Mouse (Mus musculus) telencephalon, adult 2 months (tissue): ENCODE measurements at regions not wholly inside any gene's neighbourhood (a gene's known extent, or its start where the extent isn't known, plus 50 kb on each side); places are given as distances from the start of the nearest gene placed in this dataset.

Experiments
- DNase-seq: peaks from one replicate; pipeline ENCODE4 v3.0.0-alpha.2; 2011; ENCODE audit warnings: low read depth, low spot score

DNA sequence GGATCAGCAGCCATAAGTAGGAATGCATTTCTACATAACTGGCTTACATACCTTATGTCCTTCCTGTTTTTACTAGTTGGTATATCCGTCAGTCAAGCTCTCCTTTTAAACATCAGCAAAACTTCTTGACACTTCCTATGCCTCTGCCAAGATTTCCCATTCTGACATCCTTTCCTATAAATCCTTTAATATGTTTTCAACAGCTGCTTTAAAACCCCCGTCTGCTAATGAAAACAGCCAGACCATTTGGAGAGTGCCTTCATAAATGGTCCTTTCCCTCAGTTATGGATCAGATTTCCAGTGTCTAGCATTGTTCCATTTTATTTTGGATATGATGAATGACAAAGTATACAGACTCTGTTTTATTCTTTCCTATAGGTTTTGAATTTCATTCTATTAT is 270.7 kb upstream of the Rgmb start:
- DNase-seq = no peak

DNA sequence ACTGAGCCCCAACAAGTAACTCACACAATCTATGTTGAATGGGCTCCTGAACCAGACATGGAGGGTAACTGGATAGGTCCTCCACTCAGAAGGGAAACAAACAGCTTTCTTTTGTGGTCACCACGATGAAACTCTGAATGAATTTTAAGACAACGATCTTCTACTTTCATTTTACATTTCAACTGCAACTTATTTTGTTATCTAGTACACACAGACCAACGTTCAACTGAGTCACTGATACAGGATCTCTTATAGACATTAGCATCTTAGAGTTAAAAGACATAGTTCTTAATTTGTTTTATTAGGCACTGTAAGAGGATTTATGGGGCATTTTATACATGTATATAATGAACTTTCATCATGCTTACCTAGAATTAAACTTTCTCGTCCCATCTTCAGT is 262.1 kb upstream of the Rgmb start:
- DNase-seq = no peak

DNA sequence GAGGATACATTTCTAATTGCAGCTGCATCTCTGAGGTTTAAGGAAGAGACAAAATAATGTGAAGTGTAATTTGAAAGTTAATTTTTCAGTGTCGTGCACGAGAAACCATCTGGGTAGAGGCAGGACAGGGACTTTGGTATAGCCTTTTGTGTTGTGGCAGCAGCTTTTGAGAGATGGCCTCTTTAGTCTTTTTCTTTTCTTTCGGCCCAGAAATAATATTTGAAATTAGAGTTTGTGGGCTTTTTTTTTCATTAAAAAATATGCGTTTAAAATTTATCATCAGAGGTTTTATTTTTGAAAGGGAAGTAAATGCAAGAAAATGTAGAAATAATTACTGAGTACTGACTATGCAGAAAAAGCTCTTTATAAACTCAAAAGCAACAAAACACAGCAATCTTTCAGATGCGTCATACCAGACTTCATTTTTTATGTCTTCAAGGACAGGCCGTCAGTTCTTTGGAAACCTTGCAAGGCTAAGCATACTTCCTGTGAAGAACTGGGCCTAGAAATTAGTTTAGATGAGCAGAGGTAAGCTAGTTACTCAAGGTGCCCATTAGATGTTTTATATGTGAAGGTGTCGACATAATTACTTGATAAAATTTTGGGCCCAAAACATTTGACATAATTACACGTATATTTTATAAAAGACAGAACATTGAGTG is 258.9 kb upstream of the Rgmb start:
- no peak for DNase-seq

DNA sequence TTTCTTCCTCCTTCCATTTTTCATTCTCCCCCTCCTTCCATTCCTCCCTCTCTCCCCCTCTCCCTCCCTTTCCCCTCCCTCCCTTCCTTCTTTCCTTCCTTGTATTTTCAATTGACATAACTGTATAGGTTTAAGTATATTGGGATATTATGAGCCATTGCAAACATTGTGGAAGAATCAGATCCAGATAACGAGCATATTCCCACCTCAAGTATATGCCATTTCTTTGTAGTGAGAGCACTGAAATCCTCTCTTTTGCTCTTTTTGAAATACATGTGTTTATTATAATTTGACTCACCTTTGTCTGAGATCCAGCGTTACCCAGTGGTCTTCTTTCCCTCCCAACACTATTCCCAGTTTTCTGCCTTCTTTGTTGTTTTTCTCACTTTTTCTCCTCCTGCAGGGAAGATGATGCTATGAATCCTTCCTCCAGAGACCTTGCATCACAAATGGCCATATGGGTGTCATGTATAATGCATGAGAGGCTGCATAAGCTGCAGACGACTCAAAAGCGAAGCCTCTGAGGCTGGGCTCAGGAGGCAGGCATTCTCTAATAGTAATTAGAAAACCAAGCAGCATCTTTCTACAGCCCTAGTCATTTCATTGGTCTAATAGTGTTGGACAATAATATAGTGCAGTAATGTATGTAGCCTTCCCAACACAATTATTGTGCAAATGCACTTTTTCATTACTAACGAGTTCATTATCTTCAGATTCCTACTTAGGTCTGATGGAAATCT is 258.2 kb upstream of the Rgmb start:
- peak; percentile 9 for DNase-seq

DNA sequence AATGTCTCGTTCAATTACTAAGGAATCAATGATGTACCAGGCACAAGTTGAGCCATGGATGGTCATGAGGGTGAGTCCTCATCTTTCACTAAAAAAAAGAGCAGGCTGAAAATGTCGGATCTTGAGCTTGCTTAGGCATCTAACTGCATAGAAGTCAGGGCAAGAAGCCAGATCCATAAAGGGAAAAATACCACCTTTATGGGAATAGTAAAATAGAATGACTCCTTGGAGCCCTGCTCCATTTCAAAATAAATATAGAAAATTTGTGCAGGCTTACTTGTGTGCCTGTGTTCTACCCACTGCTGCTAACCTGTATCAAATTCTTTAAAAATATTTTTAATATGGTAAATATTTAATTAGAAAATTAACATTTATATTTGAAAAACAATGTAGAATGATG is 256.2 kb upstream of the Rgmb start:
- DNase-seq = no peak

DNA sequence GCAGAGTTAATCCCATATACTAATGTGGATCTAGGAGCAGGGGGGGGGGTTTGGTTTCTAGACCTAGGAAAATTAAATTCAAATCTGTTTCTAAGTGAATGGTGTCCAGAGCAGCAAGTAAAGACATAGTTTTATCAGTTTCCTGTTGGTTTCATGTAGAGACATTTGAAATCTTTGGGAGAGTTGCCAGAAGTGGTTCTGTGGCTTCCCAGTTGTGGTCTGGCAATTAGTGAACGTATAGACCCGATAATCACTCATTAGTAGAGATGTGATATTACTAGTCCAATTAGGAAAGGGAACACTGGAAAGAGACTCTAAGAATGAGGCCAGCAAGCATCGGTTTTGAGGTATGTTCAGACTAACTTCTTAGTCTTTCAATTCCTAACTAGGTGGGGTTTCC is 252.0 kb upstream of the Rgmb start:
- DNase-seq = no peak

DNA sequence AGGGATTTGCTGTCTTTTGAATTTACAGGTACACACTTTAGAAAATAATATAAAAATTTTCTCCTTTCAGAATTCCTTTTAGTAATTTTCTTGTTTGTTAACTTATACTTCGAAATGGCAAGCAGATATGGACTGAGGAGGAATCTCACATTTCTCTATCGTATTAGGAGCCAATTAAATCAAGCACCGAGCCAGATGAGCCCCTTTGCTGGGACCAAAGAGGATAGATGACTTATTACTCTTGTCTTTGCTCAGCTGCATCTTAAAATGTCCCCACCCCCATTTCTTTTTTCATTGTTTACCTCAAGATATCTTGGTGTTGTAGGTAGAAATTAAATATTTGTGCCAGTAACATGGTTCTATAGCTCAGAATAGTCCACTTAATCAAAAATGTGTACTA is 247.7 kb upstream of the Rgmb start:
- DNase-seq = no peak

DNA sequence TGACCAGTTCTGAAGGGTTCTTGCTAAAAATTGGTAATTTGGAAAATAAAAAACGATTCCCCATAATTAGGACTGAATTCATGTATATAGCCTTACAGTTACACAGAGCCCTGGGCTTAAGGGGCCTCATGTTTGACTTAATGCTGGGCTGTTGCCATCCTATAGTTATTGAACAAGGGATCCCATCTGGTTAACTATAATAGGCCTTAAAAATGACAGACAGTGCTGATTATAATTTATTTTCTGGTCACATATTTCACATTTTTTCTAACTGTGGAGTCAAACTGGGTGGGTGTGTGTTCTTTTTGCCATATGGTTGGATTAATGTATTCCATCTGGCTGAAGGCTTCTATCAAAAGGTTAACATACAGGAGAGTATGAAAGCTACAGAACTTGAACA is 238.5 kb upstream of the Rgmb start:
- no peak for DNase-seq

DNA sequence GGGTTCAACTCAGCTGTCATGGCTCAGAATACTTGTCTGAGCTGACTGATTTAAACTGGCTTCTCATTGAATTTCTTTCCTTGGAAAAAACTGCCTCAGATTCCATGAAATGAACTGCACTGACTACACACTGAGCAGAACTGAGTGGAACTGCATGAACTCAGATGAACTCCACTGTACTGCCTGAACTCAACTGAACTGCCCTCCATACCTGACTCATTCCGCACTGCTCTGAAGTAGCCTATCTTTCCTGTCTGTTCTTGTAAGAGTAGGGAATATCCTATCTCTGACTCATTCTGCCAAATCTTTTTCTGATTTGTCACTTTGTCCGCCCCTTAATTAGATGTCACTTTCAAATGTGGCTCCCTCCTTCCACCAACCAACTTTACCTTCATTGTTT is 237.0 kb upstream of the Rgmb start:
- DNase-seq = no peak

DNA sequence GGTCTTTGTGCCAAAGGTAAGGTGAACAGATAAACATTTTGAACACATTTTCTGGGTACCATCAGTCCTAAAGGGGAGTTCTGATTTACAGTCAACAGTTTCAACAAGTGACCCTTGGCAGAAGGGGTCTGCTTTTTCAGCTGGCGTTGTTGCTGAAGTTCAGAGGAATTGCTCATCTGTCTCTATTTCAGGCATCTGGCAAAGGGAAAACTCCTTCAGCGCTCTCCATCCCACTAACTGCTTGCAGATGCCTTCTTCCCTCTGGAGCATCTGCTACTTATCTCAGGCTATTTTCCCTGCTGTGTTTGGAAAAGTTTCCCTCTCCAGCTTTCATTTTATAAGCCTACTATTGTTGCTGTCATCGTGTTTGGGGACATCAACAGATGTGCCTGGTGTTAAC is 223.6 kb upstream of the Rgmb start:
- DNase-seq = no peak

DNA sequence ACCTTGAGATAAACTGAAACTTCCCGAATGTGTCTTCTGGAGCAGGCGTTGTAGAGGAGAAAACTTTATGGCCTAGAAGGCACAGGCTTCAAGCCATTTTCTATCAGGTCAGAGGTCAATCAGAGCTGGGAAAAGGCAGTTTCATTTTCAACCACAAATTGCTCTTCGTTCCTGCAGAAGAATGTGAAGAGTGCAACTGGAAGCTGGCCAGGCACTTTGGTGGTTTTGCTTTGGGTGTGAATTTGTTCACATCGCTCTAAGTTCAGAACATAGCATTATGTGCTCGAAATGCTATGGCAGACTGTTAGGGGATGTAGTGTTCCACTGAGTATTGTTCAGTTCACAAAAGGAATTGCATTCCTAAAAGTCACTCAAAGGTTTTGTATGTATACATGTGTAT is 220.9 kb upstream of the Rgmb start:
- DNase-seq = no peak

DNA sequence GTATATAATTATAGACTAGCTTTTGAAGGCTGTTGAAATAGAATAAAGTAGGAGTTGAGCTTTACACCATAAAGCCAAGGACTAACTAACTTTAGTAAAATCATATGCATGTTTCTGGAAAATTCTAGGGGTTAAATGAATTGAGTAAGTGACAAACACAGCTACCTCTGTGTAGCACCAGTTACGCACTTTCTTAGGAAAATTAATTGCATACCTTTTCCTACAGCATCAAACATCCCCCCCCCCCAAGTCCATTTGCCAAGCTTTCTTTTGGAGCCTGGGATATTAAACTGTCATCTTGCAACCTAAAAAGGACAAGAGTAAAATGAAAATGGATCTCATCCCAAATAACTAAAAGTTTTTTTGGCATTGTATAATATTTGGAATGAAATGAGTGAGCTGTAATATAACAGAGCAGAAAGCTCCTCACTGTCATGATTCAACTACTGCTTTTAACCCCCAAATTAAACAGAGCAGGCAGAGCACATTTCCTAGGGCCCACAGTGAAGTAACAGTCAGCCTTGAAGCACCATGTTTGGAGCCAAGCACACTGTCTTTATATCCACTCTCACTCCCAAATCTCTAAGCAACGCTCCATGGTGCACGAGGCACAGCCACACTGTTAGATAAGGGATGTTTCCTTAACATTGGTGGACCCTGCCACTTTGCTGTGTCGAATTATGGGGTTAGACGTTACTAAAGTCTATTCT is 210.9 kb upstream of the Rgmb start:
- DNase-seq = peak; percentile 2

DNA sequence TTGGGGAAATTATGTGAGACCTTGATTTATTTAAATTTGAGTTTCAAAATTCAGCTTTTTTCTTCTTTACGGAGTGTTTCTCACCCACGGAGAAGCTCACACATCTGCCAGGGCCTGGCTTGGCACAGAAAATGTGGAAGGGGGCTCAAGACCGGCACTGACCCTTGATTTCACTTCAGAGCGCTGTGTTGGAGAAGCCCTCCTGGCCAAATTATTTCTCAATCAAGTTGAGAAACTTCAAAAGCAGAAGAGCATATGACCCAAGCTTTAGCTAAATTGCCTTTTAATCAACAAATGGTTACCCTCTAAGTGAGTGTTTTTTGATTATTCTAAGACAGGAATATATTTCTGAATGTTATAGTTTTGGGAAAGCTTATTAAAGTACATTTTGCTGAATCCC is 197.2 kb upstream of the Rgmb start:
- no peak for DNase-seq

DNA sequence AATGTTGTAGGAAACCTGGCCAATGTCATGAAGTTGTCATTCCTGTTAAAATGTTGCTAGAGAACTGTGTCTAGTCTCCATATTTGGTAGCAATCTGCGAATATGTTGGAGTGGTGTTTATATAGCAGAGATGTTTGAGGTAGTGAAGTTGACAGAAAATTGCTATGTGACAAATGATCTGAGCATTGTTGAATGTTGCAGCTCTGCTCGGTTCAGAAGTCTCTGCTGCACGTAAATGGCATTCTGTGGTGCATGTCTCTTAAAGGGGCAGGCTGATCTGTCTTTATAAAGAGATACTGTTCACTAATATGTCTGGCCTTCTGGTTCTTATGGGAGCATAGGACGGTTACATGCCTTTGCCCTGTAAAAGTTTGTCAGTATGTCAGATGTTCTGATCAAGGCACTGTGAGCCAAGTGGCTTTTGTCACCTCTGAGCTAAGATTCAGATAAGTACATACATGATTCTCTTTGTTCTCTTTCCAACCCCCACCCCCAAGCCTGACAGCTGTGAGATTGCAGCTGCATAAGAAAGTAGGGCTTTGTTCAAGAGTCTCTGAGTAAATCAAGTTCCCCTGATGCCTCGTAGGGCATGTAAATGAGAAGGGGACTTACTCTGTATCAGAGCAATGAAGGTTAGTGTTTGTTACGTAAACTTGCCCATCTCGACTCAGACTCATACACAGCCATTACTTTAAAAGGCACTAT is 174.2 kb upstream of the Rgmb start:
- DNase-seq = no peak

DNA sequence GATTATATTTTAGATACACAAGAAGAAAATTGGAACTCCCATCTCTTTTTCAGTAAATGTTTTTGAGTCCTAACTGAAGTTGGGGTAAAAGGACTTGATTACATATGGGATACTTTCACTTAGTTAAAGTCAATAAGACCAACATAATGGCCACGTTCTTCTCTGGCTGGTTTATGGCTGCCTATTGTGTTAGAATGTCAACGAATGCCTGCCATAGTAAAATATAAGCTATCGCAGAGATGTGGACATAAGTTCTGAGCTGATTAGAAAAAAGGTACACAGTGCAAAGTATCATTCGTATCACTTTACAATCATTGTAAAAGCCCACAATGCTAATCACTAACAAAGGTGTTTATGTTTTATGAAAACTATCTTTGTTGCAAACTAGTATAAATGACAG is 173.2 kb upstream of the Rgmb start:
- DNase-seq = no peak

DNA sequence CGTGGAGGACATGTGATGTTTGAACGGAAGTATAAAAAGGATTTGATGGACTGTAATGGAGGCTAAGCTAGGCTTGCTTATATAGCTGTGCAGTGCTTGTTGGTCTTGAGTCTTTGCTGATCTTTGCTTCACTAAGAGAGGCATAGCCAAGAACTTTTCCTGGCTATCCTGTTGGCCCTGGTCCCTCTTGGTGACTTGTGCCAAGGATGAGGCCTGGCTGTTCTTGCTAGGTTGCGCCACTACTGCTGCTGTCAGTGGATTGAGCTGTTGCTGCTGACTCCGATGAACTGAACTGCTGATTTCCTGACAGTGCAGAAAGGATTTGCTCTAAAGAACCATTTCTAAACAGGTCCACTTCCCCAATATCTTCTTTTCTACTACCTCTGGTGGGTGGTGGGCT is 167.9 kb upstream of the Rgmb start:
- no peak for DNase-seq

DNA sequence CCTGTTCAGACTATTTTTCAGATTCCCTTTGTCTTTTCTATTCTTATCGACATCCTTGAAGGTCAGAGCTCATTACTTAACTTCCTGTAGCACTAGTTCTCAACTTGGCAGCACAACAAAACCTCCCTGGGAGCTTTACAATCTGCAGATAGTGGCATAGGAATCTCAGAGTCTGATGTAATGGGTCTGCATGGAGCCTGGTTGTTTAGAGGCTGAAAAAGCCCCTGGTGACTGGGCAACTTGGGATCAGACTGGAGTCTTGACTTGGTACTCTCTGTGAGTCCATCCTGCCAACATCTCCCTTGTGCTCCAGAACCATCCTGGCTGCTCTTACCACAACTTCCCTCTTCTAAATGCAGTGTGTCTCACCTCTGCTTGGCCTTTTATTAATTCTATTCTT is 166.4 kb upstream of the Rgmb start:
- no peak for DNase-seq

DNA sequence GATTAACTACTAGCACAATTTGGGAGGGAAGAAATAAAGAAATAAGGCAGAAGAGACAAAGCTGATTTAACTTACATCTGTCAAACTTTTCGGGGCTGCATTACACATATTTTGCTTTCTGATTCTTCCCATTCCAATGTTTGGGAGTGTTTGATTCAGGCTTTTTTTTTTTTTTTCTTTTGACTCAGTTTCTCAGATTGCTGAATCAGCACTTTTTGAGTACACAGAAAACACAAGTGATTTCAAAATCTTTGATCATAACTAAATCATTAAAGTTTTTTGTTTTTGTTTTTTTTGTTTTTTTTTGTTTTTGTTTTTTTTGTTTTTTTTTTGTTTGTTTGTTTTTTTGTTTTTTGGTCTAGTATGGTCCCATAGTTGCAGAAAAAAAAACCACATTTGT is 164.7 kb upstream of the Rgmb start:
- no peak for DNase-seq

DNA sequence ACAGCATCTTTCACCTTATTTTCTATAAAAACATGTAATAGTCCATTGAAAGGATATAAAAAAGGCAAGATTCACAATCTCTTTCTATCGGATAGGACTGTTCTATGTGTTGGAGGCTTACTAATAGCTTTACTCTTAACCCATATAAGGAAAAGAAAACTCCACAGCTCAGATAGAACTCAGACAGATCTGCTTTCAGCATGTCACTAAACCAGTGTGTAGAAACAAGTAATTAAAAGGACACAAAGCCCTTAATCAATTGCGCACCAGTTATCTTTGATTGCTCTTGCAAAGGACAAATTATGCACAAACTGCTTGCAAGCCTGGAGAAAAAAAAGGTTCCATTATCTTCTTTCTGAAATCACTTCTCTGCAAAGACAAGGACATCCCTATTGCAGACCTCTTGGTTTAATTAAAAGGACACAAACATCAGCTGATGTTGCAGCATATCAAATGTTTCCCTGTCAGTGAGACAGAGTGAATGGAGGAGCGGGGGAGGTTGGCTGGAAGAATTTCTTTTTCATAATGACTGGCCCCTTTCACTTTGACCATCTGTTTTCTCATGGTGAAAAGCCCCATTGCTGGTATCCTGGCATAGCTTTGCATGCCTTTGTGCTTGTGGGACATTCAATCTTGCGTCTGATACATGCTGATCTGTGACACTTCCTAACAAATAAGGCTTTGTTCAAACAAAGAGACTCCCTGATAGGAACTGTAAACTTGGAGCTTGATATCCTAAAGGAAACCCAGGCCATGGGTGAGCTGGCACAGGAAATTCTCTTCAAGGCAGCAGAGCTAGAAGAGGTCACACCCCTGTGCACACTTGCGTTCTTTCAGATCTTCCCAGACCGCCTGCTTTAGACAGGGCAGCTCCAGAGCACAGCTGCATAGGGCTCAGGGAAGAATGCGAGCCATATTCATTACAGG is 162.8 kb upstream of the Rgmb start:
- peak; percentile 50 for DNase-seq

DNA sequence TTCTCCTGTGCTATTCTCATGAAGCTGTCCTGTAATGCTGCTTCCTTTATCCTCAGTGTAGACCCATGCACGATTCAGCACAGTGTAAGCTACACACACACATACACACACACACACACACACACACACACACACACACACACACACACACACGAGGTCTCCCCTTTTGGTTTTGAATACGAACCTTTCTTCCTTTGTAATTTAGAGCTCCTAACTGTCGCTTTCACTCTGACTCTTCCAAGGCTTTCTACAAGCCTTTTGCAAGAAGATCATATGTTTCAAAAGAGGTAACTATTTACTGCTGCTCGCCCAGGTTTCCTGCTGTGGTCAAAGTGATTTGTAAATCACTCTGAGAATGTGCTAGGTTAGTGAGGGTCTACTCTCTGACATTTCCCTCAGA is 161.1 kb upstream of the Rgmb start:
- DNase-seq = no peak

DNA sequence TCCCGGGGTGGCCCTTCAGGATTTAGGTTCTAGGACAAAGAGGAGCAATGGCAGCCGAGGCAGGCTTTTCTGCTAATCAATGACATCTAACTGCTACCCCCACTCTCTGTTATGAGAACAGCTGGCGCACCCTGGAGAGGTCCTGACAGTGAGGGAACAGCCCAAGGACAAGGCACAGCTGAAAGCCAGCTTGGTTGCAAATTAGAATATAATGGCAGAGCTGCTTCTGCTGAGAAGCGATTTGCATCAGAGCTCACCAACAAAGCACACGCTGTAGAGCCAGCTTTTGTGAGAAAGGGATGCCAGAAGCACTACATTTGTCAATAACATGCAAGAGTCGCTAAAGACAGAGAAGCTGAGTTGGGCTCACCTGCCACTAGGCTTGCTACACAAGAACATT is 159.5 kb upstream of the Rgmb start:
- DNase-seq = no peak
